ENCODE assay signal across 29 mouse cellular contexts in genomic region chr3:98334010-98334409, GRCm38 (mm10). TPM values are rescaled to one million over a fixed set of nuclear protein-coding genes. Genes with fewer than 3 reads are reported as not detected.
DNase-seq lines count a peak whose midpoint lies in the region; ATAC-seq and TF ChIP-seq lines count a peak whose summit lies in the region.
"Had no signal": no experiment of that assay in that cellular context is flagged by ENCODE, and none has a peak within 500 bp of the region (broad histone marks: within the 10 kb centered on the region; RNA-seq: fewer than 3 reads in every experiment).

No protein-coding gene starts in this region.

- no peak overlapping the region for H3K27ac ChIP-seq in kidney, adult 2 months (ENCODE audit: insufficient read depth, low read depth, low read length)
- H3K27ac ChIP-seq in kidney, embryonic 14.5 days (ENCODE audit: low read depth, low read length), result no peak overlapping the region
- no peak overlapping the region for H3K27ac ChIP-seq in liver, embryonic 13.5 days
- H3K27ac ChIP-seq in forebrain, embryonic 10.5 days, result no peak overlapping the region
- H3K27ac ChIP-seq: embryonic facial prominence, embryonic 10.5 days; embryonic facial prominence, embryonic 15.5 days; forebrain, embryonic 13.5 days; hindbrain, embryonic 10.5 days; hindbrain, embryonic 15.5 days; left cerebral cortex, adult 2 months; limb, embryonic 12.5 days; midbrain, embryonic 13.5 days; neural tube, embryonic 13.5 days had no signal

- H3K27me3 ChIP-seq in kidney, adult 2 months (replicated peaks; ENCODE audit: control insufficient read depth, insufficient read depth, low read length), result no peaks in the 10 kb centered on the region
- H3K27me3 ChIP-seq in kidney, embryonic 14.5 days (ENCODE audit: control insufficient read depth, insufficient read depth, low read length), result no peaks in the 10 kb centered on the region
- H3K27me3 ChIP-seq in liver, embryonic 13.5 days, result no peaks in the 10 kb centered on the region
- no peaks in the 10 kb centered on the region for H3K27me3 ChIP-seq in forebrain, embryonic 10.5 days (ENCODE audit: poor library complexity, severe bottlenecking)
- H3K27me3 ChIP-seq: embryonic facial prominence, embryonic 15.5 days; forebrain, embryonic 13.5 days; hindbrain, embryonic 15.5 days; limb, embryonic 12.5 days had no signal

- H3K4me1 ChIP-seq in kidney, adult 2 months (ENCODE audit: control insufficient read depth, insufficient read depth, low read length), result no peaks in the 10 kb centered on the region; the same call in 1 of the 2 replicates
- H3K4me1 ChIP-seq in kidney, embryonic 14.5 days (ENCODE audit: control insufficient read depth, insufficient read depth, low read length), result peaks cover 26% of the 10 kb centered on the region
- H3K4me1 ChIP-seq in liver, embryonic 13.5 days (replicated peaks), result peaks cover 47% of the 10 kb centered on the region
- H3K4me1 ChIP-seq in forebrain, embryonic 10.5 days, result peaks cover 38% of the 10 kb centered on the region

- TF ChIP-seq POLR2A in kidney, adult 2 months (IDR thresholded peaks at IDR 0.05; ENCODE audit: low read depth, low read length), result no peak

- no peak overlapping the region for H3K9ac ChIP-seq in kidney, embryonic 14.5 days (ENCODE audit: low read depth, low read length)
- H3K9ac ChIP-seq in liver, embryonic 13.5 days, result no peak overlapping the region
- H3K9ac ChIP-seq: embryonic facial prominence, embryonic 15.5 days; forebrain, embryonic 13.5 days; hindbrain, embryonic 15.5 days; limb, embryonic 12.5 days; midbrain, embryonic 13.5 days; neural tube, embryonic 13.5 days had no signal

- H3K4me3 ChIP-seq in kidney, adult 2 months (ENCODE audit: insufficient read depth, low read depth, low read length), result no peak overlapping the region
- no peak overlapping the region for H3K4me3 ChIP-seq in kidney, embryonic 14.5 days (ENCODE audit: low read length)
- no peak overlapping the region for H3K4me3 ChIP-seq in liver, embryonic 13.5 days (replicated peaks)
- no peak overlapping the region for H3K4me3 ChIP-seq in forebrain, embryonic 10.5 days
- H3K4me3 ChIP-seq: embryonic facial prominence, embryonic 10.5 days; embryonic facial prominence, embryonic 15.5 days; forebrain, embryonic 13.5 days; hindbrain, embryonic 10.5 days; hindbrain, embryonic 15.5 days; left cerebral cortex, adult 2 months; limb, embryonic 12.5 days; midbrain, embryonic 13.5 days; neural tube, embryonic 13.5 days had no signal

- H3K36me3 ChIP-seq in kidney, adult 2 months (ENCODE audit: control insufficient read depth, insufficient read depth, low read length), result no peaks in the 10 kb centered on the region
- H3K36me3 ChIP-seq in kidney, embryonic 14.5 days (ENCODE audit: control insufficient read depth, insufficient read depth, low read length), result peaks cover 43% of the 10 kb centered on the region
- peaks cover 58% of the 10 kb centered on the region for H3K36me3 ChIP-seq in liver, embryonic 13.5 days
- H3K36me3 ChIP-seq in forebrain, embryonic 10.5 days (replicated peaks), result peaks cover 78% of the 10 kb centered on the region
- H3K36me3 ChIP-seq: G1E had no signal

- H3K9me3 ChIP-seq in kidney, embryonic 14.5 days (ENCODE audit: control insufficient read depth, low read length), result no peaks in the 10 kb centered on the region
- H3K9me3 ChIP-seq in liver, embryonic 13.5 days (replicated peaks), result no peaks in the 10 kb centered on the region
- H3K9me3 ChIP-seq in forebrain, embryonic 10.5 days, result no peaks in the 10 kb centered on the region
- H3K9me3 ChIP-seq: embryonic facial prominence, embryonic 10.5 days; embryonic facial prominence, embryonic 15.5 days; forebrain, embryonic 13.5 days; hindbrain, embryonic 10.5 days; hindbrain, embryonic 15.5 days; limb, embryonic 12.5 days; midbrain, embryonic 13.5 days; neural tube, embryonic 13.5 days had no signal

- H3K4me2 ChIP-seq in kidney, embryonic 14.5 days (replicated peaks; ENCODE audit: low read depth, low read length), result no peak overlapping the region
- H3K4me2 ChIP-seq in liver, embryonic 13.5 days, result no peak overlapping the region; the same call in 1 of the 2 replicates
- H3K4me2 ChIP-seq: embryonic facial prominence, embryonic 15.5 days; forebrain, embryonic 13.5 days; hindbrain, embryonic 15.5 days; limb, embryonic 12.5 days; midbrain, embryonic 13.5 days; neural tube, embryonic 13.5 days had no signal

- ATAC-seq in kidney, embryonic 14.5 days (ENCODE audit: low FRiP score, low TSS enrichment), result no peak
- peak; percentile 58 for ATAC-seq in liver, embryonic 13.5 days (ENCODE audit: low read depth)
- ATAC-seq: forebrain, embryonic 13.5 days; inflammation-experienced regulatory T-cells, adult 6 months; lung, postnatal 0 days; midbrain, embryonic 13.5 days had no signal

- WGBS in kidney, adult 2 months, result 72% methylated on average over 2 of the region's 2 CpGs
- 75% methylated on average over 2 of the region's 2 CpGs for WGBS in kidney, embryonic 14.5 days
- 66% methylated on average over 2 of the region's 2 CpGs for WGBS in liver, embryonic 13.5 days (ENCODE audit: insufficient replicate concordance)
- WGBS in forebrain, embryonic 10.5 days, result 86% methylated on average over 2 of the region's 2 CpGs

- peak; percentile 39 for DNase-seq in kidney, adult 2 months
- DNase-seq in kidney, postnatal 14 days, result peak; percentile 36
- no peak for DNase-seq in liver, embryonic 13.5 days
- peak; percentile 90 for DNase-seq in yolk sac, embryonic 10.5 days (ENCODE audit: low spot score)
- no peak for DNase-seq in forebrain, embryonic 10.5 days (ENCODE audit: extremely low spot score, low spot score)
- no peak for DNase-seq in spleen, postnatal 36 days (ENCODE audit: low spot score in 2 of 2)
- DNase-seq: adrenal gland, adult 8-10 months; cerebellum, adult 2 months; cerebellum, postnatal 14 days; gastrocnemius, postnatal 14 days; heart, postnatal 14 days; layer of hippocampus, adult 9-11 months; lung, adult 18-20 months; lung, postnatal 4 days; right cerebral cortex, postnatal 4 days; thymus, adult 2 months had no signal

- no peak for TF ChIP-seq CTCF in kidney, adult 2 months (conservative IDR thresholded peaks at IDR 0.05; ENCODE audit: insufficient read depth, insufficient read length, low read depth, low read length)

RNA-seq across cellular contexts. Expression of gene Phgdh, which starts 5.8 kb away (rescaled TPM):
- 47.1 and 54.5 TPM in 2 replicates for polyA plus RNA-seq in kidney, adult 2 months (2012; rRNA removed)
- polyA plus RNA-seq in kidney, embryonic 14.5 days (2014; fragmentation: Nextera tagmentation; extraction: Ambion mirVana), result 424 and 494 TPM in 2 replicates
- 305 and 316 TPM in 2 replicates for polyA plus RNA-seq in liver, embryonic 13.5 days (2015; fragmentation: Nextera tagmentation; extraction: Ambion mirVana)
- polyA plus RNA-seq in forebrain, embryonic 10.5 days (2016; fragmentation: Nextera tagmentation; extraction: Ambion mirVana), result 402 and 436 TPM in 2 replicates
- polyA plus RNA-seq: G1E had no signal

RNA-seq across cellular contexts. Expression of gene Zfp697, which starts 48.3 kb away (rescaled TPM):
- polyA plus RNA-seq in kidney, adult 2 months (2012; rRNA removed), result 14.7 and 16.2 TPM in 2 replicates
- polyA plus RNA-seq in kidney, embryonic 14.5 days (2014; fragmentation: Nextera tagmentation; extraction: Ambion mirVana), result 18.0 and 21.5 TPM in 2 replicates
- 2.0 and 2.8 TPM in 2 replicates for polyA plus RNA-seq in liver, embryonic 13.5 days (2015; fragmentation: Nextera tagmentation; extraction: Ambion mirVana)
- 7.1 and 7.5 TPM in 2 replicates for polyA plus RNA-seq in forebrain, embryonic 10.5 days (2016; fragmentation: Nextera tagmentation; extraction: Ambion mirVana)
- polyA plus RNA-seq: G1E; inflammation-experienced regulatory T-cells, adult 6 months had no signal

RNA-seq across cellular contexts. Expression of gene Hmgcs2, which starts 53.8 kb away (rescaled TPM):
- 39.0 and 39.5 TPM in 2 replicates for polyA plus RNA-seq in kidney, adult 2 months (2012; rRNA removed)
- 6.4 and 6.7 TPM in 2 replicates for polyA plus RNA-seq in kidney, embryonic 14.5 days (2014; fragmentation: Nextera tagmentation; extraction: Ambion mirVana)
- polyA plus RNA-seq in liver, embryonic 13.5 days (2015; fragmentation: Nextera tagmentation; extraction: Ambion mirVana), result 41.9 and 42.6 TPM in 2 replicates
- 0.50 and 0.57 TPM in 2 replicates for polyA plus RNA-seq in forebrain, embryonic 10.5 days (2016; fragmentation: Nextera tagmentation; extraction: Ambion mirVana)
- polyA plus RNA-seq: G1E; inflammation-experienced regulatory T-cells, adult 6 months had no signal

Comparison
In these comparisons a context has a peak if more than half of its experiments do, and no peak if none do; other contexts are left out.
1. DNase-seq: peak in kidney, adult 2 months (single experiment), kidney, postnatal 14 days (single experiment) and yolk sac, embryonic 10.5 days (single experiment); none in liver, embryonic 13.5 days (single experiment), forebrain, embryonic 10.5 days (single experiment) and spleen, postnatal 36 days (0 of 2).